Mouse (Mus musculus) retina, adult 2 months (tissue): ENCODE results near the gene Rab14.

Experiments
- DNase-seq: peaks from one replicate; pipeline ENCODE4 v3.0.0-alpha.2; 2012; ENCODE audit warnings: low read depth, low spot score

Gene Rab14

GRCm38 (mm10) chr2:35199971-35200897 is 686 bp downstream of the Rab14 start:
- no peak for DNase-seq

GRCm38 (mm10) chr2:35199541-35199940 is 1.4 kb downstream of the Rab14 start:
- no peak for DNase-seq

- no peak for DNase-seq
Measured at GRCm38 (mm10) chr2:35195626-35196544, 5.0 kb downstream of the Rab14 start.

GRCm38 (mm10) chr2:35193976-35194375 is 6.9 kb downstream of the Rab14 start:
- no peak for DNase-seq

- DNase-seq: no peak
Measured at GRCm38 (mm10) chr2:35188929-35189328, 12.0 kb downstream of the Rab14 start.

- DNase-seq: no peak
Measured at GRCm38 (mm10) chr2:35183115-35183673, 17.7 kb downstream of the Rab14 start.

GRCm38 (mm10) chr2:35178153-35178552 is 22.8 kb downstream of the Rab14 start:
- no peak for DNase-seq

- DNase-seq: no peak
Measured at GRCm38 (mm10) chr2:35175281-35176065, 25.4 kb downstream of the Rab14 start.

GRCm38 (mm10) chr2:35174100-35174499 is 26.8 kb downstream of the Rab14 start:
- DNase-seq: no peak

GRCm38 (mm10) chr2:35173666-35174065 is 27.3 kb downstream of the Rab14 start:
- no peak for DNase-seq

- no peak for DNase-seq
Measured at GRCm38 (mm10) chr2:35172246-35172645, 28.7 kb downstream of the Rab14 start.

- no peak for DNase-seq
Measured at GRCm38 (mm10) chr2:35171341-35171861, 29.5 kb downstream of the Rab14 start.

- no peak for DNase-seq
Measured at GRCm38 (mm10) chr2:35169452-35169851, 31.5 kb downstream of the Rab14 start.

GRCm38 (mm10) chr2:35166816-35167215 is 34.1 kb downstream of the Rab14 start:
- no peak for DNase-seq

GRCm38 (mm10) chr2:35165416-35165815 is 35.5 kb downstream of the Rab14 start:
- no peak for DNase-seq

- no peak for DNase-seq
Measured at GRCm38 (mm10) chr2:35163396-35163795, 37.5 kb downstream of the Rab14 start.

- no peak for DNase-seq
Measured at GRCm38 (mm10) chr2:35161846-35162488, 39.0 kb downstream of the Rab14 start.

GRCm38 (mm10) chr2:35160206-35160605 is 40.7 kb downstream of the Rab14 start:
- DNase-seq: no peak

- DNase-seq: no peak
Measured at GRCm38 (mm10) chr2:35158358-35158757, 42.6 kb downstream of the Rab14 start.

GRCm38 (mm10) chr2:35157836-35158235 is 43.1 kb downstream of the Rab14 start:
- no peak for DNase-seq
